Mouse (Mus musculus) lung, embryonic 14.5 days (tissue): ENCODE measurements around the gene Slc44a5. TPM values are rescaled to one million over a fixed set of nuclear protein-coding genes. Genes with fewer than 3 reads are reported as not detected.
"Not testable (repeated sequence)": the region's sequence is repeated elsewhere in the genome, so short reads cannot be mapped to it uniquely, and the experiment has no call there.

Experiments
- ATAC-seq: fragments of 200-750 bp; cut with Nextera tagmentation; 2 replicates; pipeline ENCODE4 v1.8.0; 2017; ENCODE audit warnings: mild to moderate bottlenecking, moderate TSS enrichment, moderate library complexity; ENCODE audit not compliant: insufficient read depth
- DNase-seq: peaks from one replicate; pipeline ENCODE4 v3.0.0-alpha.2; 2015
- H3K27ac ChIP-seq: fragments of 300-500 bp; sonication (generic); 2 replicates; pipeline ENCODE4 v1.5.1; 2014; ENCODE audit warnings: low read depth, mild to moderate bottlenecking, moderate library complexity
- H3K27me3 ChIP-seq: fragments of 300-500 bp; sonication (generic); 2 replicates; pipeline ENCODE4 v1.6.1; 2014; ENCODE audit warnings: low read length, control low read depth; ENCODE audit not compliant: insufficient read depth
- H3K36me3 ChIP-seq: fragments of 300-500 bp; sonication (generic); 2 replicates; pipeline ENCODE4 v1.6.1; 2014; ENCODE audit warnings: control low read depth; ENCODE audit not compliant: insufficient read depth
- H3K4me1 ChIP-seq: fragments of 300-500 bp; sonication (generic); 2 replicates; pipeline ENCODE4 v1.6.1; 2014; ENCODE audit warnings: antibody characterized with exemption, control low read depth; ENCODE audit not compliant: insufficient read depth
- H3K4me2 ChIP-seq: fragments of 300-500 bp; sonication (generic); 2 replicates; pipeline ENCODE4 v1.6.1; 2014; ENCODE audit warnings: mild to moderate bottlenecking
- H3K4me3 ChIP-seq: fragments of 300-500 bp; sonication (generic); 2 replicates; pipeline ENCODE4 v1.5.1; 2014; ENCODE audit warnings: low read depth, low read length
- H3K9ac ChIP-seq: fragments of 300-500 bp; sonication (generic); 2 replicates; pipeline ENCODE4 v1.6.1; 2014
- H3K9me3 ChIP-seq: fragments of 300-500 bp; sonication (generic); 2 replicates; pipeline ENCODE4 v1.6.1; 2016; ENCODE audit warnings: low read depth, low read length, control low read depth
- CTCF ChIP-seq: IDR thresholded peaks from 2 replicates; pipeline ENCODE4 v1.5.1; 2016; ENCODE audit warnings: antibody characterized with exemption, low read depth
- WGBS: fragments of 180-500 bp; shearing (Covaris S2); extraction: QIAGEN DNeasy Blood & Tissue Kit; methylation state at CpG from one replicate; pipeline ENCODE4 v1.1.7; 2014; 5-methylcytosine and 5-hydroxymethylcytosine counted together
- polyA plus RNA-seq: library from polyadenylated mRNA; unstranded; fragments of >200 nt; fragmentation: Nextera tagmentation; extraction: Ambion mirVana; gene quantifications from 2 replicates; pipeline ENCODE4 v1.2.1, GENCODE M21; 2014

The Slc44a5 gene
- polyA plus RNA-seq, 1 experiment from 2014 or later = 0.29 TPM

- no peak overlapping the region for H3K27ac ChIP-seq
- 78% methylated on average over 3 of the region's 3 CpGs for WGBS
- no peak for DNase-seq
- ATAC-seq = no peak
- no peak overlapping the region for H3K9ac ChIP-seq
- no peaks in the 10 kb centered on the region for H3K36me3 ChIP-seq
- no peaks in the 10 kb centered on the region for H3K27me3 ChIP-seq
- no peaks in the 10 kb centered on the region for H3K9me3 ChIP-seq
- no peak for TF ChIP-seq CTCF
- no peaks in the 10 kb centered on the region for H3K4me1 ChIP-seq
- H3K4me2 ChIP-seq = no peak overlapping the region
- no peak overlapping the region for H3K4me3 ChIP-seq
Measured at GRCm38 (mm10) chr3:154136501-154136900, 163.3 kb downstream of the Slc44a5 start.

DNA sequence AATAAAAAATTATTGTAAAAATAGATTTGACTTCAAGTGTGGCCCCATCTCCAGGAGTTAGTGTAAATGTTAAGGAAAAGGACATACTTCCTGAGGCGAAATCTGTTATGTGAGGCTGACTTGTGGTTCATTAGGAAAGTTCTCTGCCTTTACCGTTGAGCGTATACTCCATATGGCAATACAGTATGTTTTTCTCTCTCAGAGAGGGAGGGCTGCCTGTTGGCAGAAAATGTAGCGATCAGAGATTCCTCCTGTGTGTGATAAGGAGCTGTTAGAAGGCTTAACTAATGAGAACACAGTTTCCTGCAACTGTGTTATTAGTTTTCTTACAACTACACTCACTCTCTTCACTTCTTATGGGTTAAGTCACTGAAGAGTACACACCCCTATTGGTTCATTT lies 168.1 kb downstream of the Slc44a5 start:
- no peaks in the 10 kb centered on the region for H3K4me1 ChIP-seq
- H3K4me3 ChIP-seq = no peak overlapping the region
- H3K36me3 ChIP-seq = no peaks in the 10 kb centered on the region
- no peaks in the 10 kb centered on the region for H3K9me3 ChIP-seq
- no peak overlapping the region for H3K9ac ChIP-seq
- TF ChIP-seq CTCF = no peak
- 74% methylated on average over 4 of the region's 4 CpGs for WGBS
- DNase-seq = no peak
- ATAC-seq = no peak
- no peaks in the 10 kb centered on the region for H3K27me3 ChIP-seq
- no peak overlapping the region for H3K4me2 ChIP-seq
- H3K27ac ChIP-seq = no peak overlapping the region

- Histone ChIP-seq H3K9ac (no peak overlapping the region), H3K9me3 (no peaks in the 10 kb centered on the region), H3K4me2 (no peak overlapping the region), H3K4me1 (no peaks in the 10 kb centered on the region), H3K27me3 (no peaks in the 10 kb centered on the region), H3K36me3 (no peaks in the 10 kb centered on the region), H3K27ac (no peak overlapping the region), H3K4me3 (no peak overlapping the region)
- no peak for TF ChIP-seq CTCF
- DNase-seq = peak; percentile 5
- 78% methylated on average over 4 of the region's 4 CpGs for WGBS
- no peak for ATAC-seq
Measured at GRCm38 (mm10) chr3:154142618-154143017, 169.4 kb downstream of the Slc44a5 start.

GRCm38 (mm10) chr3:154145750-154146149 lies 172.5 kb downstream of the Slc44a5 start:
- H3K36me3 ChIP-seq = no peaks in the 10 kb centered on the region
- DNase-seq = no peak
- no peaks in the 10 kb centered on the region for H3K27me3 ChIP-seq
- TF ChIP-seq CTCF = no peak
- H3K9me3 ChIP-seq = no peaks in the 10 kb centered on the region
- H3K9ac ChIP-seq = no peak overlapping the region
- no peak for ATAC-seq
- no peaks in the 10 kb centered on the region for H3K4me1 ChIP-seq
- 75% methylated on average over 4 of the region's 4 CpGs for WGBS
- no peak overlapping the region for H3K27ac ChIP-seq
- H3K4me3 ChIP-seq = no peak overlapping the region
- H3K4me2 ChIP-seq = no peak overlapping the region

DNA sequence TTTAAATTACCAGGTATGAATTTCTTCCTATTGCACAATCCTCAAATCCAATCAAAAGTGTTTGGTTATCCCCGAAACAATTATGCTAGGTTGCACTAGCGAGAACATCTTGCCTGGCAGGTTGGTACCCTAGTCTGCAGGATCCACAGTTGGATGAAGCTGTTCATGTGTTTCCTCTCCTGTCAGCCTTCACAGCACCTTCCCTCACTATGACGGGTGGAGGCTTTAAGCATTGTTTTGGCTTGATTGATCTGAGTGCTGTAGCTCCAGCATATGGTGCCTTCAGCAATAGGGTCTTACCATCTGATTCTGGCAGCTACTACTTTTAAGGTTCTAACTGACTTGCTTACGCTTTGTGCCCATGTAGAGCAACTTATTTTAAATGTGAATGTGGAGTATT lies 176.5 kb downstream of the Slc44a5 start:
- DNase-seq = no peak
- 78% methylated on average over 4 of the region's 4 CpGs for WGBS
- Histone ChIP-seq H3K4me2 (no peak overlapping the region), H3K4me1 (no peaks in the 10 kb centered on the region), H3K36me3 (no peaks in the 10 kb centered on the region), H3K27ac (no peak overlapping the region), H3K4me3 (no peak overlapping the region), H3K9me3 (no peaks in the 10 kb centered on the region), H3K27me3 (no peaks in the 10 kb centered on the region), H3K9ac (no peak overlapping the region)
- no peak for TF ChIP-seq CTCF
- ATAC-seq = no peak

- ATAC-seq, H3K36me3 ChIP-seq, H3K27ac ChIP-seq, H3K9me3 ChIP-seq, H3K4me2 ChIP-seq, DNase-seq, H3K4me3 ChIP-seq, H3K4me1 ChIP-seq, H3K27me3 ChIP-seq, H3K9ac ChIP-seq: not testable (repeated sequence)
- 68% methylated on average over 3 of the region's 3 CpGs for WGBS
Measured at GRCm38 (mm10) chr3:154153541-154153940, 180.3 kb downstream of the Slc44a5 start.

- no peaks in the 10 kb centered on the region for H3K27me3 ChIP-seq
- no peak overlapping the region for H3K27ac ChIP-seq
- H3K4me3 ChIP-seq = no peak overlapping the region
- H3K36me3 ChIP-seq = no peaks in the 10 kb centered on the region
- WGBS = 76% methylated on average over 4 of the region's 4 CpGs
- TF ChIP-seq CTCF = no peak
- H3K4me2 ChIP-seq = no peak overlapping the region
- ATAC-seq (no peak), DNase-seq (no peak)
- no peak overlapping the region for H3K9ac ChIP-seq
- H3K4me1 ChIP-seq = no peaks in the 10 kb centered on the region
- H3K9me3 ChIP-seq = no peaks in the 10 kb centered on the region
Measured at GRCm38 (mm10) chr3:154165882-154166281, 192.6 kb downstream of the Slc44a5 start.

- Histone ChIP-seq H3K9me3 (no peaks in the 10 kb centered on the region), H3K36me3 (no peaks in the 10 kb centered on the region), H3K27ac (no peak overlapping the region), H3K4me1 (no peaks in the 10 kb centered on the region), H3K9ac (no peak overlapping the region), H3K4me3 (no peak overlapping the region), H3K27me3 (no peaks in the 10 kb centered on the region), H3K4me2 (no peak overlapping the region)
- DNase-seq (no peak), ATAC-seq (no peak)
- no peak for TF ChIP-seq CTCF
- WGBS = 57% methylated on average over 10 of the region's 10 CpGs
Measured at GRCm38 (mm10) chr3:154171881-154172592, 198.8 kb downstream of the Slc44a5 start.
